Mouse (Mus musculus): ENCODE measurements around the gene Kremen1.

Gene Kremen1

GRCm38 (mm10) chr11:5261508-5262392, at the start of gene Kremen1:
TSS of gene Kremen1 (minus strand) at chr11:5261558.
- DNase-seq (ENCODE audit: low read depth, low spot score): peak; percentile 81

GRCm38 (mm10) chr11:5307024-5307905, 45.9 kb upstream of the Kremen1 start:
- DNase-seq (ENCODE audit: low read depth, low spot score): no peak

- DNase-seq (ENCODE audit: low read depth, low spot score): no peak
Measured at GRCm38 (mm10) chr11:5306017-5306416, 44.7 kb upstream of the Kremen1 start.

GRCm38 (mm10) chr11:5304526-5304925, 43.2 kb upstream of the Kremen1 start:
- peak; percentile 58 for DNase-seq (ENCODE audit: low read depth, low spot score)

- DNase-seq (ENCODE audit: low read depth, low spot score): no peak
Measured at GRCm38 (mm10) chr11:5298007-5298372, 36.6 kb upstream of the Kremen1 start.

GRCm38 (mm10) chr11:5297148-5298006, 36.0 kb upstream of the Kremen1 start:
- DNase-seq (ENCODE audit: low read depth, low spot score): no peak

- DNase-seq (ENCODE audit: low read depth, low spot score): peak; percentile 20
Measured at GRCm38 (mm10) chr11:5296576-5297115, 35.3 kb upstream of the Kremen1 start.

GRCm38 (mm10) chr11:5294805-5295204, 33.4 kb upstream of the Kremen1 start:
- peak; percentile 66 for DNase-seq (ENCODE audit: low read depth, low spot score)

- peak; percentile 81 for DNase-seq (ENCODE audit: low read depth, low spot score)
Measured at GRCm38 (mm10) chr11:5290691-5291090, 29.3 kb upstream of the Kremen1 start.

GRCm38 (mm10) chr11:5289826-5290580, 28.6 kb upstream of the Kremen1 start:
- DNase-seq (ENCODE audit: low read depth, low spot score): peak; percentile 34

- DNase-seq (ENCODE audit: low read depth, low spot score): no peak
Measured at GRCm38 (mm10) chr11:5283987-5284386, 22.6 kb upstream of the Kremen1 start.

- DNase-seq (ENCODE audit: low read depth, low spot score): no peak
Measured at GRCm38 (mm10) chr11:5280932-5281331, 19.6 kb upstream of the Kremen1 start.

GRCm38 (mm10) chr11:5278463-5278862, 17.1 kb upstream of the Kremen1 start:
- DNase-seq (ENCODE audit: low read depth, low spot score): no peak

GRCm38 (mm10) chr11:5277307-5277971, 16.1 kb upstream of the Kremen1 start:
- no peak for DNase-seq (ENCODE audit: low read depth, low spot score)

GRCm38 (mm10) chr11:5275216-5275615, 13.9 kb upstream of the Kremen1 start:
- DNase-seq (ENCODE audit: low read depth, low spot score): no peak

- DNase-seq (ENCODE audit: low read depth, low spot score): no peak
Measured at GRCm38 (mm10) chr11:5272536-5273234, 11.3 kb upstream of the Kremen1 start.

- DNase-seq (ENCODE audit: low read depth, low spot score): no peak
Measured at GRCm38 (mm10) chr11:5272066-5272360, 10.7 kb upstream of the Kremen1 start.

GRCm38 (mm10) chr11:5271274-5272065, 10.1 kb upstream of the Kremen1 start:
- DNase-seq (ENCODE audit: low read depth, low spot score): no peak
